Mouse (Mus musculus) cerebellum, adult 2 months (tissue): ENCODE data around the gene Heatr1.

Experiments used
- CTCF ChIP-seq: fragments of 200-500 bp; IDR thresholded peaks from 2 replicates; pipeline ENCODE4 v1.5.1; 2011; ENCODE audit warnings: low read depth, mild to moderate bottlenecking, control low read depth, low read length, moderate library complexity, borderline replicate concordance; ENCODE audit not compliant: insufficient read depth
- POLR2A ChIP-seq: fragments of 200-500 bp; IDR thresholded peaks from 2 replicates; pipeline ENCODE4 v1.6.1; 2011; ENCODE audit warnings: low read length, control low read depth, borderline replicate concordance; ENCODE audit not compliant: insufficient read depth

- TF ChIP-seq CTCF (no peak), POLR2A (no peak)
Measured at GRCm38 (mm10) chr13:12357554-12357953, 37.3 kb upstream of the Heatr1 start.
